Mouse (Mus musculus) thymus, adult 2 months (tissue): Measurements from ENCODE around the gene Selplg.

ENCODE experiments used
- CTCF ChIP-seq: fragments of 200-500 bp; IDR thresholded peaks from 2 replicates; pipeline ENCODE4 v1.5.1; 2012; ENCODE audit warnings: mild to moderate bottlenecking, control low read depth, low read length, moderate library complexity, borderline replicate concordance; ENCODE audit not compliant: control insufficient read depth, poor library complexity, insufficient read depth; ENCODE audit errors: extremely low read depth
- POLR2A ChIP-seq: fragments of 200-500 bp; IDR thresholded peaks from 2 replicates; pipeline ENCODE4 v1.6.1; 2012; ENCODE audit warnings: mild to moderate bottlenecking, low read length, control low read depth, moderate library complexity; ENCODE audit not compliant: control insufficient read depth, poor library complexity, insufficient read depth; ENCODE audit errors: extremely low read depth

DNA sequence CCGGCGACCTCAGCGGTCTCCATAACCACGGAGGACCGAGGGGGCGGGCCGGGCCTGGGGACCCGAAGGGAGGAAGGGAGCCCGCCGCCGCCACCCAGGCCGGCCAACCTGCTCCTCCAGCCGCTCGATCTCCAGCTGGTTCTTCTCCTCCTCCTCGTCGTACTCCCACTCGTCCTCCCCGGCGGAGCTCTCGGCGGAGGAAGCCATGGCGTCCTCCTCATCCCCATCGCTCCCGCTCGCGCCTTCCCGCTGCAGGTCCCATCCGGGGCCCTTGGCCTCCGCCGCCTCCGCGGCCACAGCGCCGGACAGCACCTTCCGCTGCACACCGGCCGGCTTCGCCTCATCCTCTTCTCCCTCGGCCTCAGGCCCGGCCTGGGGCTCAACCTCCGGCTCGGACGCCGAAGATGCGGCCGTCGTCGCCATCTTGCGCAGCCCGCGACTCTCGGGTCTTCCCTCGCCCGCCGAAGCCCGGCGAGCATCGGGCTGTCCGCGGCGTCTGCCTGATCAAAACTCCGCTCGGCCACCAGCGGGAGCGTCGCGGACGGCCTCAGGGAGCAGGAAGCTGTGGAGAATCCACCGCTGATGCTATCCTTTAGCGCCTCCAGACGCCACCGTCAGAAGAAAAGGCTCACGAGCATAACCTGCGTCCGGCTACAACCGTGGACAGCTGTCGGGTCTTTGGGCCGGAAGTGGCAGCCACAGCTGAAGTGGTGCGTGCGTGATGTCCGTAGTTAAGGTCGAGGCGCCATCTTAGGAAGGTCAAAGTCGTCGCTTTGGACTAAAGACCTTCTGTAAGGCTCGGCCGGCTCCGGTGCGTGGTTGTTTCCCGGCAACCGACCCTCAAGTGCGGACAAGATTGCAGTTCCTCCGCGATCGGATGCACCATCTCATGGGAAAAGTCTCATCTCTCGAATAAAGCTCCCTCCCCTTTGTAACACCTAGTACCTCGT is 61.0 kb downstream of the Selplg start:
- 0 out of 2 replicates have a peak, but pooled peaks have one; percentile 15 for TF ChIP-seq CTCF
- TF ChIP-seq POLR2A, result peak; percentile 73; the same call in 1 of the 2 replicates
